Mouse (Mus musculus) CD8-positive naive resting alpha-beta T cell, adult 2 months (primary cell): ENCODE measurements around the gene Cx3cl1.

Experiments
- DNase-seq, 2 experiments: peaks; one replicate each; pipeline ENCODE4 v3.0.0; 2022; ENCODE audit warnings: low read depth in 2 of 2, low spot score in 2 of 2

The Cx3cl1 gene

GRCm38 (mm10) chr8:94771941-94772670 is at the start of gene Cx3cl1:
TSS of gene Cx3cl1 (plus strand) at chr8:94772009.
- no peak for DNase-seq

GRCm38 (mm10) chr8:94725998-94726397 is 45.8 kb upstream of the Cx3cl1 start:
- no peak for DNase-seq

- DNase-seq: no peak
Measured at GRCm38 (mm10) chr8:94729301-94729700, 42.5 kb upstream of the Cx3cl1 start.

DNA sequence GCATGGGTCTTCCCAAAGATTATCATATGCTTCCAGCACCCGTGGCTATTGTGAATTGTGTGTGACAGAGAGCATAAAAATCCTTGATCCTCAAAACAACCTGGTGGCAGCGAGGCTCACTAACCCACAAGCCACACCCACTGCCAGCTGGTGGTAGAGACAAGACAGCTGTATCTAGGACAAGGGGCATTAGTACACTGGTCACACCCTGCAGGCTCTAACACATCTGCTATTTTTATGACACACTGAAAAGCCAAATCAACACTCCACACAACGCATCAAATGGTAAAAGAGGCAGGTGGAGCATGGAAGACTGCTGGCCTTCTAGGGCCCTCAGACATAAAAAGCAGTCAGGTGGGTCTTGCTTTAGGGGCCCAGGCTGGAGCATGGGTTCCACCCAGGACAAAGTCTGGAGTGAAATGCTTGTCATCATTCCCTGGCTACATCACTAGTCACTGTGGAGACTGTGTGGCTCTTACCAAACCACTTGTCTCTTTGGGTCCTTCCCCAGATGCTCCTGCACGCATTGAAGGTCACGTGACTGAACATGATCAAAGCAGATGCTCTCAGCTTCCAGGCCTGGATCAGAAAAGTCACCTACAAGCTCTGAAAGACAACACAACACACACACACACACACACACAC is 37.9 kb upstream of the Cx3cl1 start:
- DNase-seq: no peak

GRCm38 (mm10) chr8:94734735-94735350 is 37.0 kb upstream of the Cx3cl1 start:
- DNase-seq: no peak

GRCm38 (mm10) chr8:94735426-94736094 is 36.2 kb upstream of the Cx3cl1 start:
- no peak for DNase-seq

GRCm38 (mm10) chr8:94739829-94740228 is 32.0 kb upstream of the Cx3cl1 start:
- no peak for DNase-seq

- no peak for DNase-seq
Measured at GRCm38 (mm10) chr8:94740591-94740990, 31.2 kb upstream of the Cx3cl1 start.

- no peak for DNase-seq
Measured at GRCm38 (mm10) chr8:94741726-94742125, 30.1 kb upstream of the Cx3cl1 start.

- no peak for DNase-seq
Measured at GRCm38 (mm10) chr8:94744484-94744883, 27.3 kb upstream of the Cx3cl1 start.

DNA sequence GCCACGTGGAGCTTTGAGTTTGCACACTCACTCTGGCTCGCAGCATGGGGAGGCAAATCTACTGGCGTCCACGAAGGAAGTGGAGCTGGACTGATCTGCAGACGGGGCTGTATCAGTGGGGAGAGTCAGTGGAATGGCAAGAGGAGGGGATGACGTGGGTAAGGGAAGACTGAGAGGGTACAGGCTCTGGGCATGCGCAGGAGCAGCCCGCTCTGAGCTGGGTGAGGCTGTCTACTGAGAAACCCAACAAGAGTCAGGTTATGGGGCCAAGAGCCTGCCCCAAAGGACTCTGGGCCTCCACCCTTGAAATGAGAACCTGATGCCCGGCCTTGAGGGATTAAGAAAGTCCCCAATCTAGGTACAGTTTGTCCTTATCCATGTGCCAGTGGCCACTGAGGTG is 26.8 kb upstream of the Cx3cl1 start:
- DNase-seq: no peak

GRCm38 (mm10) chr8:94745476-94746184 is 26.2 kb upstream of the Cx3cl1 start, which contains the start of gene Ccl22:
TSS of gene Ccl22 (plus strand) at chr8:94745590.
- no peak for DNase-seq

DNA sequence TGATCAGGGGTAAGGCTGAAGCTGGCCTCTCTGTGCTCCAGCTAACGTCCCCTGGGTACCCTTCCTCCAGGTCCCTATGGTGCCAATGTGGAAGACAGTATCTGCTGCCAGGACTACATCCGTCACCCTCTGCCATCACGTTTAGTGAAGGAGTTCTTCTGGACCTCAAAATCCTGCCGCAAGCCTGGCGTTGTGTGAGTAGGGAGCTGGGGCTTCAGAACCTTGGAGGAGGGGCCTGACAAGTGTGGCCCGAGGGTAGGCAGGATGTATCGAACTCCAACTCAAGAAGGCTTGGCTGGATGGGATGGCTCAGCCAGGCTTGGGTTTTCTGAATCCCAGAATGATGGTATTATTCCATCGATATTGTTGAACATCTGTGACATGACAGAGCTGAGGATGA is 25.0 kb upstream of the Cx3cl1 start:
- no peak for DNase-seq

GRCm38 (mm10) chr8:94748363-94748762 is 23.4 kb upstream of the Cx3cl1 start:
- DNase-seq: no peak

DNA sequence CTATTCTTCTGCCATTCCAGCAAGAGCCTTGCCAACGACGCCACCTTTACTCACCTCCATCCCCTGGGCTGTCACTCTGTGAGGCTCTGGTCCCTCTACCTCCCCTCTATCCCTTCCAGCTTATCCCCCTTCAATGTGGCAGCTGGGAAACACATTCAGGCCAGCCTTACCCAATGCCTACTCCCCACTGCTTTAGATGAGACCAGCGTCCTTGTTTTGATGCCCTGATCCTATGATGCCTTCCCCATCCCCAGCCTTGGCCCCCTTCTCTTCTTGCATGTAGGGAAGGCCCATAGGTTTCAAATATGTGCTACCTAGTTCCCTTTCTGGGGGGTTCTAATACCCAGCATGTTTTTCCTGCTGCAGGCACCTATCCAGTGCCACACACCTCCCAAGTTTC is 21.9 kb upstream of the Cx3cl1 start:
- no peak for DNase-seq

DNA sequence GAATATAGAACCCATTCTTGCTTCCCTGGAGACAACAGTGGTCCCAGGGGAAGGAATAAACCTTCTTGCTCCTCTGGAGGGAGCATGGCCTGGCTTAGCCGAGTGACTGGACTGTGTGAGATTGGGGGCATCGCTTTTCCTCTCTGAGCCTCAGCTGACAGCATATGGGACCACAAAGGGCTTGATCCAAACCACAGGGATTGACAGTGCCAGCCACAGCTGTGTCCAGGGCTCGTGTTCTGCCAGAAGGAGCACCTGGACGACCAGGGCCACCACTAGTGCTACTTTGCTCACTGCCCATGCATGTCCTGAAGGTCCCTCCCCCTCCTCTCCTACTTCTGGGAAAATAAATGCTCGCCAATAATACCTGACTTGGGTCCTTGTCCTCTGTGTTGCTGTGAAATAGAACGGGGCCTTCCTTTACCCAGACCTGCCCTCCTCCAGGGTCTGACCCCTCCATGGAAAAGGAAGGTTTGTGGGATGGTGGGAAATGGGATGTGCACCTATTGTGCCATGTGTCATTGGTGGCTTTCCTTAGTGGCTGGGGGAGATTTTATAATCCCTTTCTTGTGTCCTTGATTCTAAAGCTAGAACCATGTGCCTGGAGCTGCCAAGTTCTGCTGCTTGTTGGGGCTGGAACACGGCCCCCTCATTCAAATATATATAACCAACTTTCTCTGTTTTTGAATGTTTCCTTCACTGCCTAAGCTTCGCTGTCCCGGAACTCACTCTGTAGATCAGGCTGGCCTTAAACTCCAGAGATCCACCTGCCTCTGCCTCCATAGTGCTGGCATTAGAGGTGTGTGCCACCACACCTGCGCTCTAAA is 20.6 kb upstream of the Cx3cl1 start:
- DNase-seq: no peak

- DNase-seq: no peak
Measured at GRCm38 (mm10) chr8:94754006-94754405, 17.8 kb upstream of the Cx3cl1 start.

GRCm38 (mm10) chr8:94754486-94754885 is 17.3 kb upstream of the Cx3cl1 start:
- no peak for DNase-seq

DNA sequence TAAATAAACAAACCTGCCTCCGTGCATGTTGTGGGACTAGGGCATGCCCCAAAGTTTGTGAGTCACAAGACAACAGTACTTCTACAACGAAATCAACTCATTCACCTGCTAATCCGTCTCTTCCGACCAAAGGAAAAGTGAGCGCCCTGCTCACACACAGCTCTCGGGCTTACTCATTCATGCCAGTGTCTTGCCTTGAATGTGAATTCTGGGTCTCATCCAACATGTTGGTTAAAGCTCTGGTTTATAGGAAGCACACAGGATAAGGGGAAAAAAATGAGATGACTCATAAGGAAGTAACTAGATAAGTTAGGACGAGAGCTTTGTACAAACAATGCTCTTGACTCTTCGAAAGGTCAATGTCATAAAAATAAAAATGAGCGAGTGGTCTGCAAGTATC is 4.8 kb upstream of the Cx3cl1 start:
- DNase-seq: no peak

DNA sequence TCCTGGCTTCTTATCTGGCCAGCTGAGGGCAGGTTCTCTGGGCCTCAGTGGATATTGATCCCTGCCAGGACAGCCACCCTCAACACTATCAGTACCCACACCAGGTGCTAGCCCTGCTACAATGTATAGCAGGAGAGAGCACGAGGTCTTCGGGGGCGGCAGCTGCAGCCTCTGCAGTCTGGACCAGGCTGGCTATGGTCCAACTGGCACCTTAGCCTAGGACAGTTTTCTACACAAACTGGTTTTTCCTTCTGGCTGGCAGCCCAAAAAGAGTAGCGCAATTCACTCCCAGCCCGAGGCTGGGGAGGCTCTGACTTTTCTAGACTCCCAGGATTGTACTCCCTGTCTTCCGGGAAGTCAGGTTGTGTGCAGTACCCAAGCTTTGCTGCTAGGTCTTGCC is 864 bp upstream of the Cx3cl1 start:
- DNase-seq: no peak
